Mouse (Mus musculus): ENCODE measurements around the gene Ap5b1.

Ap5b1 gene

GRCm38 (mm10) chr19:5567180-5567533 lies 668 bp upstream of the Ap5b1 start:
- DNase-seq (ENCODE audit: low spot score) = no peak

- DNase-seq (ENCODE audit: low spot score) = peak; percentile 83
Observed at GRCm38 (mm10) chr19:5568470-5569140, 780 bp downstream of the Ap5b1 start.

GRCm38 (mm10) chr19:5569521-5569920 lies 1.7 kb downstream of the Ap5b1 start:
- no peak for DNase-seq (ENCODE audit: low spot score)

GRCm38 (mm10) chr19:5570353-5571246 lies 2.8 kb downstream of the Ap5b1 start:
- DNase-seq (ENCODE audit: low spot score) = no peak

- DNase-seq (ENCODE audit: low spot score) = no peak
Observed at GRCm38 (mm10) chr19:5571831-5572230, 4.0 kb downstream of the Ap5b1 start.

- DNase-seq (ENCODE audit: low spot score) = no peak
Observed at GRCm38 (mm10) chr19:5572331-5573125, 4.7 kb downstream of the Ap5b1 start.

- DNase-seq (ENCODE audit: low spot score) = no peak
Observed at GRCm38 (mm10) chr19:5575336-5575735, 7.5 kb downstream of the Ap5b1 start.

GRCm38 (mm10) chr19:5579971-5580370 lies 12.1 kb downstream of the Ap5b1 start:
- no peak for DNase-seq (ENCODE audit: low spot score)

- DNase-seq (ENCODE audit: low spot score) = no peak
Observed at GRCm38 (mm10) chr19:5580776-5581175, 13.0 kb downstream of the Ap5b1 start.

GRCm38 (mm10) chr19:5581995-5582394 lies 14.2 kb downstream of the Ap5b1 start:
- no peak for DNase-seq (ENCODE audit: low spot score)

- no peak for DNase-seq (ENCODE audit: low spot score)
Observed at GRCm38 (mm10) chr19:5589159-5589558, 21.3 kb downstream of the Ap5b1 start.

- DNase-seq (ENCODE audit: low spot score) = no peak
Observed at GRCm38 (mm10) chr19:5591888-5592287, 24.1 kb downstream of the Ap5b1 start.

- DNase-seq (ENCODE audit: low spot score) = no peak
Observed at GRCm38 (mm10) chr19:5599224-5599623, 31.4 kb downstream of the Ap5b1 start.

GRCm38 (mm10) chr19:5601752-5602541 lies 34.1 kb downstream of the Ap5b1 start, which contains the start of gene Rnaseh2c:
TSS of gene Rnaseh2c (plus strand) at chr19:5601873.
- DNase-seq (ENCODE audit: low spot score) = peak; percentile 57

- no peak for DNase-seq (ENCODE audit: low spot score)
Observed at GRCm38 (mm10) chr19:5603664-5604063, 35.8 kb downstream of the Ap5b1 start.

GRCm38 (mm10) chr19:5605126-5605525 lies 37.3 kb downstream of the Ap5b1 start:
- no peak for DNase-seq (ENCODE audit: low spot score)

GRCm38 (mm10) chr19:5606196-5606595 lies 38.4 kb downstream of the Ap5b1 start:
- no peak for DNase-seq (ENCODE audit: low spot score)

GRCm38 (mm10) chr19:5607705-5608410 lies 40.0 kb downstream of the Ap5b1 start:
- DNase-seq (ENCODE audit: low spot score) = no peak

GRCm38 (mm10) chr19:5608707-5609106 lies 40.9 kb downstream of the Ap5b1 start:
- DNase-seq (ENCODE audit: low spot score) = no peak

GRCm38 (mm10) chr19:5609171-5609546 lies 41.3 kb downstream of the Ap5b1 start:
- DNase-seq (ENCODE audit: low spot score) = no peak
